Mouse (Mus musculus): Measurements from ENCODE around the gene Notch1. TPM values are rescaled to one million over a fixed set of nuclear protein-coding genes. Genes with fewer than 3 reads are reported as not detected.
A peak's percentile ranks its signal among the peaks of the same experiment; 100 is the strongest.

Notch1 gene
- polyA plus RNA-seq, 1 experiment: 5.6 TPM

GRCm38 (mm10) chr2:26484169-26484568, 32.3 kb downstream of the Notch1 start:
- Histone ChIP-seq H3K4me1 (ENCODE audit: control insufficient read depth, insufficient read depth, insufficient read length, low read length) (peaks cover 47% of the 10 kb centered on the region), H3K4me3 (ENCODE audit: insufficient read depth, low read depth, low read length) (no peak overlapping the region), H3K27ac (replicated peaks; ENCODE audit: low read depth, low read length) (peak overlapping the region; percentile 53; the same call in 1 of the 2 replicates)

- peaks cover 39% of the 10 kb centered on the region for H3K4me1 ChIP-seq (ENCODE audit: control insufficient read depth, insufficient read depth, insufficient read length, low read length)
- peak overlapping the region; percentile 65 for H3K27ac ChIP-seq (replicated peaks; ENCODE audit: low read depth, low read length)
- H3K4me3 ChIP-seq (ENCODE audit: insufficient read depth, low read depth, low read length): no peak overlapping the region
Measured at GRCm38 (mm10) chr2:26483230-26483869, 33.1 kb downstream of the Notch1 start.

DNA sequence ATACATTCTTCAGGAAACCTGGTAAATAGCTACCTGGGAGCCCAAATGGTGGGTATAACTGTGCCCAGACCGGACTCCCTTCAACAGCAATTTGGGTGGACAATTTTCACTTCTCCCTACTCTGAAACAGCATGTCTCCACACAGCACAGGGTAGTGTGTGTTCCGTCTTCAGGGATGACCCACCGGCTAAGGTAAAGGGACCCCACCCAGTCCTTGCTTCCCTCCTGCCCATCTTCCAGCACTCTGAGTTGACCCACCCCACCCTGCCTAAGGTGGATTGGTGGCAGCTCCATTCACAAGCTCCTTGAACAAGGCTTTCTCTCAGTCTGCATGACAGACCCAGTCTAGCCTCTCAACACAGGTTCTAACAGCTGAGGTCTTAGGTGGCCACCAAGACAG, 33.6 kb downstream of the Notch1 start:
- Histone ChIP-seq H3K4me3 (ENCODE audit: insufficient read depth, low read depth, low read length) (no peak overlapping the region), H3K27ac (replicated peaks; ENCODE audit: low read depth, low read length) (peak overlapping the region; percentile 65)

GRCm38 (mm10) chr2:26481724-26482495, 34.6 kb downstream of the Notch1 start:
- peaks cover 25% of the 10 kb centered on the region for H3K4me1 ChIP-seq (ENCODE audit: control insufficient read depth, insufficient read depth, insufficient read length, low read length)
- no peak overlapping the region for H3K4me3 ChIP-seq (ENCODE audit: insufficient read depth, low read depth, low read length)
- no peak overlapping the region for H3K27ac ChIP-seq (replicated peaks; ENCODE audit: low read depth, low read length)

More for the DNA sequence above, 33.6 kb downstream of the Notch1 start:
- H3K4me1 ChIP-seq (ENCODE audit: control insufficient read depth, insufficient read depth, insufficient read length, low read length): peaks cover 34% of the 10 kb centered on the region

GRCm38 (mm10) chr2:26480911-26481310, 35.6 kb downstream of the Notch1 start:
- Histone ChIP-seq H3K4me1 (ENCODE audit: control insufficient read depth, insufficient read depth, insufficient read length, low read length) (peaks cover 21% of the 10 kb centered on the region), H3K27ac (replicated peaks; ENCODE audit: low read depth, low read length) (no peak overlapping the region), H3K4me3 (ENCODE audit: insufficient read depth, low read depth, low read length) (no peak overlapping the region)

- Histone ChIP-seq H3K27ac (replicated peaks; ENCODE audit: low read depth, low read length) (no peak overlapping the region), H3K4me3 (ENCODE audit: insufficient read depth, low read depth, low read length) (no peak overlapping the region), H3K4me1 (ENCODE audit: control insufficient read depth, insufficient read depth, insufficient read length, low read length) (peaks cover 13% of the 10 kb centered on the region)
Measured at GRCm38 (mm10) chr2:26478685-26479205, 37.7 kb downstream of the Notch1 start.

DNA sequence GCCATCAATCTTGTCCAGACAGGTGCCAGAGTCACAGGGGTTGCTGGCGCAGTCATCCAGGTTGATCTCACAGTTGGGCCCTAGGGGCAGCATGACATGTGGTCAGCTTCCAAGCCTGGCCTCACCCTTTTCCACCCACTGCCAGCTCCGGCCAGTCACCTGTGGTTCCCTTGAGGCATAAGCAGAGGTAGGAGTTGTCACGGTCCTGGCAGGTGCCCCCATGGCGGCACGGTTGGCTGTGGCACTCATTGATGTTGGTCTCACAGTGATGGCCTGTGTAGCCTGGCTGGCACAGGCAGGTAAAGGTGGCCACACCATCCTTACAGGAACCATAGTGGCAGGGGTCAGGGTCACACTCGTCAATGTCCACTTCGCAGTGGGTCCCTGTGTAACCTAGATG, 38.6 kb downstream of the Notch1 start:
- Histone ChIP-seq H3K4me1 (ENCODE audit: control insufficient read depth, insufficient read depth, insufficient read length, low read length) (peaks cover 14% of the 10 kb centered on the region), H3K27ac (replicated peaks; ENCODE audit: low read depth, low read length) (peak overlapping the region; percentile 83), H3K4me3 (ENCODE audit: insufficient read depth, low read depth, low read length) (no peak overlapping the region)

GRCm38 (mm10) chr2:26475505-26476430, 40.7 kb downstream of the Notch1 start:
- H3K27ac ChIP-seq (replicated peaks; ENCODE audit: low read depth, low read length): peak overlapping the region; percentile 83
- no peak overlapping the region for H3K4me3 ChIP-seq (ENCODE audit: insufficient read depth, low read depth, low read length)
- peaks cover 15% of the 10 kb centered on the region for H3K4me1 ChIP-seq (ENCODE audit: control insufficient read depth, insufficient read depth, insufficient read length, low read length)

DNA sequence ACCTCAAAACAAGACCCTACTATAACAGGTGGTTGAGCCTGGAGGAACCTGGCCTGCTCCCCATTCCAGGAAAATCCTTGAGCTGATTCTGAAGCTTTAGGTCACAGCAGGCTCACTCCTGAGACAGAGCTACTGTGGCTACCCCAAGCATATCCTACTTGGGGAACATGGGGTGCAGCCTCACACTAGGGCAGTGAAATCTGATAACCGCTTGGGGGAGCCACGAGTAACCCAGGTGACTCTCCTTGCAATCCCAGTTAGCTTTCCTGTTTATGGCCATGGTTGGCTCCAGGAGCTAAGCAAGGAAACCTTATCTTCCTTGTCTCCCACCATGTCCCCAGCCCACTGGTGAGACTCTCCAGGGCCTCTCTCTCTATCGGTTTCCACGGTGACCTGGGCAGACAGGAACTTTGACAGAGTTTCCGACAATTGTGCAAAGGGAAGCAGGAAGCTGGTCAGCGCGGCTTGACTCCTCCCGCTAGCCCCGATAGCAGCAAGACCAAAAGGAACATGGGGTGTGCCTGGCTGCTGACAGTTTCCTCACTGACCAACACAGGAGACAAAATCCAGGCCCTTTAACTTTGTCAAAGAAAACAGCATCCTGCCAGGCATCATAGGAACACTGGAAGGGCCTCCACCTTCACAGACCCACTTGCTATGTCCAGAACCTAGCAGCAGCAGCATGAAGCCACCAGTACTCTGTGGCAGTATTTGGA, 41.5 kb downstream of the Notch1 start:
- peaks cover 15% of the 10 kb centered on the region for H3K4me1 ChIP-seq (ENCODE audit: control insufficient read depth, insufficient read depth, insufficient read length, low read length)
- H3K4me3 ChIP-seq (ENCODE audit: insufficient read depth, low read depth, low read length): no peak overlapping the region
- peak overlapping the region; percentile 83 for H3K27ac ChIP-seq (replicated peaks; ENCODE audit: low read depth, low read length)

DNA sequence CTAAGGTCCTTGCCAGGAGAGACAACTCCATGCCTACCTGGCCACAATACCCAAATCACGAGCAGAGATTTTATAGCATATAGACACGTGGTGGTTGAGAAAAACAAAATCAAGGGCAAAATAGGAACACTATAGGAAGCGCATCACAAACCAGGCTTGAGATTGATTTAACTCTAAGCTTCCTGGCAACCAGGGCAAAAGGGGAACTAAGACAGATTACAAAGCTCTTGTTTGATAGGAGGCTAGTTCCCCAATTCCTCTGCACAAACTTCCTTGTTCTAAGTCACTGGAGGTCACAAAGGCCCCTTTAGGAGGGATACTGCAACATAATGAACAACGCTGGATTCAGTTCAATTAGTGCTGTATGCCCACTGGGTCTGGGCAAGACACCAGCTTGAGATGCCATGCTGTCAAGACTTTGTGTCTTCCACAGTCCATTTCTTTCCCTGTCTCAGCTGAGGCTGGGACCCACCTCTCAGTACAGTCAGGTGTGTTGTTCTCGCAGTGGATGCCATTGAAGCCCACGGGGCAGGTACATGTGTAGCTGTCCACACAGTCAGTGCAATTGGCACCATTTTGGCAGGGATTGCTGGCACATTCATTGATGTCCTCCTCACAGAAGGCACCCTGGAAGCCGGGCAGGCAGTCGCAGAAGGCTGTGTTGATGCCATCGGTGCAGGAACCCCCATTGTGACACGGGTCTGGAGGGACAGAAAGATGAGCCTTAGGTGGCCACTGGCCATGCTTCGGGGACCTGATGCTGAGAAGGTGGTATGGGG, 44.0 kb downstream of the Notch1 start:
- H3K4me1 ChIP-seq (ENCODE audit: control insufficient read depth, insufficient read depth, insufficient read length, low read length): peaks cover 15% of the 10 kb centered on the region
- no peak overlapping the region for H3K4me3 ChIP-seq (ENCODE audit: insufficient read depth, low read depth, low read length)
- peak overlapping the region; percentile 54 for H3K27ac ChIP-seq (replicated peaks; ENCODE audit: low read depth, low read length)

DNA sequence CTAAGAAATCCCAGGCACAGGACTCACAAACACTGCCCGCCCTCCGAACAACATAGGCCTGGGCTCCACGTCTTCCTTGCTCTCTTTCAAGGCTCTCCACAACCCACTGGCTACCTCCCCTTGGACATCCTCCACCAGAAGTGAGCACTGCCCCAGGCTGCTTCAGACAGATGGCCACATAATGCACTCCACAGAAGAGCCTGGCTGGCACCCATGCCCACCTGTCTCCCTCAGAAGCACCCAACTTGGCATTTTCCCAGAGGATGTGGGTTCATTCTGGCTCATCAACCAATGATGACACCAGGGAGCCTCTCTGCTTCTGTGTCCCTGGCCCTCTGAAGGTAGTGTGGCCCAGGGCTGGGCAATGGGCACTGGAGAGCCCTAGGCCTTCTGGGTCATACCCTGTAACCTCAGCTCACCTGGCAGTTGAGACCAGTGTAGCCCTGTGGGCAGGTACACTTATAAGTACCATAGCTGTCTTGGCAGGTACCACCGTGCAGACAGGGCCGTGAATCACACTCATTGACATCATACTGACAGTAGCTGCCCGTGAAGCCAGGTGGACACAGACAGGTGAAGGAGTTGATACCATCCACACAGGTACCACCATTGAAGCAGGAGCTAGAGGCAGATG, 44.7 kb downstream of the Notch1 start:
- H3K4me3 ChIP-seq (ENCODE audit: insufficient read depth, low read depth, low read length): no peak overlapping the region
- H3K4me1 ChIP-seq (ENCODE audit: control insufficient read depth, insufficient read depth, insufficient read length, low read length): peaks cover 13% of the 10 kb centered on the region
- H3K27ac ChIP-seq (replicated peaks; ENCODE audit: low read depth, low read length): peak overlapping the region; percentile 9; the same call in 1 of the 2 replicates

GRCm38 (mm10) chr2:26470967-26471366, 45.5 kb downstream of the Notch1 start:
- H3K4me3 ChIP-seq (ENCODE audit: insufficient read depth, low read depth, low read length): no peak overlapping the region
- peaks cover 9% of the 10 kb centered on the region for H3K4me1 ChIP-seq (ENCODE audit: control insufficient read depth, insufficient read depth, insufficient read length, low read length)
- no peak overlapping the region for H3K27ac ChIP-seq (replicated peaks; ENCODE audit: low read depth, low read length)

GRCm38 (mm10) chr2:26468376-26468775, 48.1 kb downstream of the Notch1 start:
- Histone ChIP-seq H3K27ac (replicated peaks; ENCODE audit: low read depth, low read length) (no peak overlapping the region), H3K4me1 (ENCODE audit: control insufficient read depth, insufficient read depth, insufficient read length, low read length) (0 out of 2 replicates have a peak, but pooled peaks cover 2% of the 10 kb centered on the region), H3K4me3 (ENCODE audit: insufficient read depth, low read depth, low read length) (no peak overlapping the region)

All from brown adipose tissue, adult 24 weeks (tissue).